Comparison of ENCODE assay signal across 8 mouse cellular contexts in genomic region chr7:25395186-25395557, GRCm38 (mm10). TPM values are rescaled to one million over a fixed set of nuclear protein-coding genes. Genes with fewer than 3 reads are reported as not detected.
DNase-seq lines count a peak whose midpoint lies in the region; ATAC-seq and TF ChIP-seq lines count a peak whose summit lies in the region.

No protein-coding gene starts in this region.

- H3K27me3 ChIP-seq in heart, embryonic 12.5 days (replicated peaks): no peaks in the 10 kb centered on the region
- no peaks in the 10 kb centered on the region for H3K27me3 ChIP-seq in G1E (ENCODE audit: insufficient read depth, low read length)
- no peaks in the 10 kb centered on the region for H3K27me3 ChIP-seq in forebrain, postnatal 0 days (ENCODE audit: insufficient read depth, low read length)

- H3K36me3 ChIP-seq in heart, embryonic 12.5 days: no peaks in the 10 kb centered on the region
- H3K36me3 ChIP-seq in G1E (replicated peaks): peaks cover 53% of the 10 kb centered on the region
- no peaks in the 10 kb centered on the region for H3K36me3 ChIP-seq in forebrain, postnatal 0 days (ENCODE audit: insufficient read depth)

- 2% methylated on average over 22 of the region's 22 CpGs for WGBS in heart, embryonic 12.5 days
- 1% methylated on average over 22 of the region's 22 CpGs for WGBS in forebrain, postnatal 0 days

- peak overlapping the region; percentile 78 for H3K9ac ChIP-seq in heart, embryonic 12.5 days
- peak overlapping the region; percentile 64 for H3K9ac ChIP-seq in forebrain, postnatal 0 days

- intact Hi-C loops in gastrocnemius, postnatal 36 days (cut with DNase I): no loop called here

- TF ChIP-seq CTCF in G1E (IDR thresholded peaks at IDR 0.05; ENCODE audit: low read depth, low read length): no peak
- no peak for TF ChIP-seq CTCF in forebrain, postnatal 0 days (IDR thresholded peaks at IDR 0.05; ENCODE audit: low read depth)

- H3K27ac ChIP-seq in heart, embryonic 12.5 days (ENCODE audit: poor library complexity, severe bottlenecking): no peak overlapping the region
- H3K27ac ChIP-seq in forebrain, postnatal 0 days (ENCODE audit: low read depth, low read length): peak overlapping the region; percentile 79

- H3K4me1 ChIP-seq in heart, embryonic 12.5 days (replicated peaks): peaks cover 24% of the 10 kb centered on the region
- H3K4me1 ChIP-seq in G1E (ENCODE audit: insufficient read depth, low read depth, low read length): peaks cover 66% of the 10 kb centered on the region
- peaks cover 26% of the 10 kb centered on the region for H3K4me1 ChIP-seq in forebrain, postnatal 0 days (ENCODE audit: insufficient read depth)

- ATAC-seq in heart, embryonic 12.5 days (ENCODE audit: insufficient number of reproducible peaks, low FRiP score): 0 out of 2 replicates have a peak, but pooled peaks have one; percentile 1
- no peak for ATAC-seq in G1E (ENCODE audit: extremely low read depth, insufficient number of reproducible peaks, low FRiP score, poor library complexity, severe bottlenecking)
- peak; percentile 58 for ATAC-seq in forebrain, postnatal 0 days

- DNase-seq in heart, adult 8-10 months (ENCODE audit: low spot score): no peak
- no peak for DNase-seq in G1E (ENCODE audit: low spot score)
- no peak for DNase-seq in forebrain, postnatal 0 days
- peak; percentile 49 for DNase-seq in lung, postnatal 36 days
- no peak for DNase-seq in urinary bladder, postnatal 14 days (ENCODE audit: low spot score)
- DNase-seq in gastrocnemius, postnatal 36 days: no peak
- DNase-seq in cerebellum, adult 8-10 months: no peak

- no peaks in the 10 kb centered on the region for H3K9me3 ChIP-seq in heart, embryonic 12.5 days (replicated peaks)
- no peaks in the 10 kb centered on the region for H3K9me3 ChIP-seq in G1E (replicated peaks)
- no peaks in the 10 kb centered on the region for H3K9me3 ChIP-seq in forebrain, postnatal 0 days (ENCODE audit: low read length)

- H3K4me2 ChIP-seq in heart, embryonic 12.5 days: peak overlapping the region; percentile 84
- peak overlapping the region; percentile 65 for H3K4me2 ChIP-seq in forebrain, postnatal 0 days (ENCODE audit: low read depth)

- peak overlapping the region; percentile 63 for H3K4me3 ChIP-seq in heart, embryonic 12.5 days
- peak overlapping the region; percentile 76 for H3K4me3 ChIP-seq in G1E (ENCODE audit: low read depth, low read length)
- H3K4me3 ChIP-seq in forebrain, postnatal 0 days (ENCODE audit: low read depth, low read length): peak overlapping the region; percentile 65

RNA-seq across cellular contexts. Expression of gene Lipe, which starts 3.3 kb away (rescaled TPM):
- polyA plus RNA-seq in heart, embryonic 12.5 days (2016; fragmentation: Nextera tagmentation; extraction: Ambion mirVana): 4.1 and 5.9 TPM in 2 replicates
- total RNA-seq in heart, adult 8-10 months (2022): 10 to 100 TPM; 34.3 to 45.6 (median 40.1) TPM
- total RNA-seq in G1E (2014; fragmentation: Nextera tagmentation): 6.1 and 13.0 TPM in 2 replicates
- total RNA-seq in G1E (2017): 4.6 and 4.8 TPM in 2 replicates
- polyA plus RNA-seq in G1E (2012): 15.7 and 16.1 TPM in 2 replicates
- total RNA-seq in forebrain, postnatal 0 days (2014; rRNA removed): 8.8 and 14.8 TPM in 2 replicates
- polyA plus RNA-seq in forebrain, postnatal 0 days (2015; fragmentation: Nextera tagmentation; extraction: Ambion mirVana): 6.7 and 8.0 TPM in 2 replicates
- total RNA-seq in gastrocnemius, postnatal 36 days (2021): 10 to 100 TPM; 18.6 to 20.6 TPM

RNA-seq across cellular contexts. Expression of gene Cxcl17, which starts 17.5 kb away (rescaled TPM):
- polyA plus RNA-seq in heart, embryonic 12.5 days (2016; fragmentation: Nextera tagmentation; extraction: Ambion mirVana): not detected in 2 replicates
- total RNA-seq in heart, adult 8-10 months (2022): not detected
- total RNA-seq in G1E (2014; fragmentation: Nextera tagmentation): not detected in 2 replicates
- not detected in 2 replicates for total RNA-seq in G1E (2017)
- polyA plus RNA-seq in G1E (2012): not detected in 2 replicates
- not detected in 2 replicates for total RNA-seq in forebrain, postnatal 0 days (2014; rRNA removed)
- 0.35 TPM in 1 of 2 replicates, not detected in the other for polyA plus RNA-seq in forebrain, postnatal 0 days (2015; fragmentation: Nextera tagmentation; extraction: Ambion mirVana)
- not detected for total RNA-seq in gastrocnemius, postnatal 36 days (2021)

RNA-seq across cellular contexts. Expression of gene Cnfn, which starts 25.6 kb away (rescaled TPM):
- not detected in 2 replicates for polyA plus RNA-seq in heart, embryonic 12.5 days (2016; fragmentation: Nextera tagmentation; extraction: Ambion mirVana)
- total RNA-seq in heart, adult 8-10 months (2022): not detected
- not detected in 2 replicates for total RNA-seq in G1E (2014; fragmentation: Nextera tagmentation)
- not detected in 2 replicates for total RNA-seq in G1E (2017)
- polyA plus RNA-seq in G1E (2012): not detected in 2 replicates
- total RNA-seq in forebrain, postnatal 0 days (2014; rRNA removed): not detected in 2 replicates
- not detected in 2 replicates for polyA plus RNA-seq in forebrain, postnatal 0 days (2015; fragmentation: Nextera tagmentation; extraction: Ambion mirVana)
- total RNA-seq in gastrocnemius, postnatal 36 days (2021): not detected
